Mouse (Mus musculus) embryonic facial prominence, embryonic 12.5 days (tissue): ENCODE data around the gene Pramel4. TPM values are rescaled to one million over a fixed set of nuclear protein-coding genes. Genes with fewer than 3 reads are reported as not detected.
"Not testable (repeated sequence)": the region's sequence is repeated elsewhere in the genome, so short reads cannot be mapped to it uniquely, and the experiment has no call there.

ENCODE experiments used
- ATAC-seq: fragments of 200-750 bp; cut with Nextera tagmentation; 2 replicates; pipeline ENCODE4 v1.8.0; 2017; ENCODE audit not compliant: insufficient number of reproducible peaks, insufficient read depth, low FRiP score, low TSS enrichment
- H3K27ac ChIP-seq: fragments of 300-500 bp; sonication (generic); 2 replicates; pipeline ENCODE4 v1.5.1; 2016; ENCODE audit warnings: mild to moderate bottlenecking
- H3K27me3 ChIP-seq: fragments of 300-500 bp; sonication (generic); 2 replicates; pipeline ENCODE4 v1.6.1; 2016; ENCODE audit warnings: mild to moderate bottlenecking, moderate library complexity
- H3K36me3 ChIP-seq: fragments of 300-500 bp; sonication (generic); 2 replicates; pipeline ENCODE4 v1.6.1; 2016; ENCODE audit warnings: mild to moderate bottlenecking
- H3K4me1 ChIP-seq: fragments of 300-500 bp; sonication (generic); 2 replicates; pipeline ENCODE4 v1.6.1; 2016
- H3K4me2 ChIP-seq: fragments of 300-500 bp; sonication (generic); replicated peaks from 2 replicates; pipeline ENCODE4 v1.6.1; 2016; ENCODE audit warnings: mild to moderate bottlenecking, moderate library complexity
- H3K4me3 ChIP-seq: fragments of 300-500 bp; sonication (generic); 2 replicates; pipeline ENCODE4 v1.5.1; 2016; ENCODE audit warnings: mild to moderate bottlenecking
- H3K9ac ChIP-seq: fragments of 300-500 bp; sonication (generic); 2 replicates; pipeline ENCODE4 v1.6.1; 2016; ENCODE audit warnings: mild to moderate bottlenecking, moderate library complexity
- H3K9me3 ChIP-seq: fragments of 300-500 bp; sonication (generic); 2 replicates; pipeline ENCODE4 v1.6.1; 2016; ENCODE audit warnings: mild to moderate bottlenecking, moderate library complexity
- WGBS: fragments of 180-500 bp; shearing (Covaris S2); methylation state at CpG from one replicate; pipeline ENCODE4 v1.1.7; 2016; 5-methylcytosine and 5-hydroxymethylcytosine counted together
- polyA plus RNA-seq: library from polyadenylated mRNA; unstranded; fragments of >200 nt; fragmentation: Nextera tagmentation; extraction: Ambion mirVana; gene quantifications from 2 replicates; pipeline ENCODE4 v1.2.1, GENCODE M21; 2016

The Pramel4 gene
- polyA plus RNA-seq: not detected in 2 replicates

GRCm38 (mm10) chr4:144058826-144059225 is at the start of gene Pramel4:
Gene Pramel4, plus strand, starts transcription at chr4:144059126.
- ATAC-seq, H3K4me3 ChIP-seq, H3K27ac ChIP-seq, H3K9ac ChIP-seq, H3K36me3 ChIP-seq, H3K4me1 ChIP-seq, H3K27me3 ChIP-seq, H3K9me3 ChIP-seq, H3K4me2 ChIP-seq: not testable (repeated sequence)
- WGBS: 87% methylated on average over 3 of the region's 3 CpGs

GRCm38 (mm10) chr4:144106174-144106573 is 47.2 kb downstream of the Pramel4 start, which contains the start of gene Gm13102:
Gene Gm13102, plus strand, starts transcription at chr4:144106474.
- not testable (repeated sequence) for ATAC-seq, H3K27me3 ChIP-seq, H3K4me2 ChIP-seq, H3K9ac ChIP-seq, H3K27ac ChIP-seq, H3K36me3 ChIP-seq, H3K9me3 ChIP-seq, H3K4me3 ChIP-seq, H3K4me1 ChIP-seq
- 80% methylated on average over 1 of the region's 2 CpGs for WGBS

Other genes starting within 250 kb of the Pramel4 start
- gene Gm13084, start 243.0 kb upstream of the Pramel4 start, polyA plus RNA-seq: not detected in 2 replicates
- not detected in 2 replicates for gene Gm13103, start 212.6 kb upstream of the Pramel4 start, polyA plus RNA-seq
- not detected in 2 replicates for gene Pramef6, start 158.7 kb upstream of the Pramel4 start, polyA plus RNA-seq
- gene Pramef25, start 108.1 kb upstream of the Pramel4 start, polyA plus RNA-seq: not detected in 2 replicates
- not detected in 2 replicates for gene Gm13101, start 92.2 kb upstream of the Pramel4 start, polyA plus RNA-seq
- gene Pramef17, start 64.8 kb upstream of the Pramel4 start, polyA plus RNA-seq: not detected in 2 replicates
- gene Gm13102, start 47.3 kb downstream of the Pramel4 start, polyA plus RNA-seq: not detected in 2 replicates
- not detected in 2 replicates for gene Oog3, start 103.5 kb downstream of the Pramel4 start, polyA plus RNA-seq
- gene Oog2, start 131.6 kb downstream of the Pramel4 start, polyA plus RNA-seq: not detected in 2 replicates
- not detected in 2 replicates for gene C87977, start 154.2 kb downstream of the Pramel4 start, polyA plus RNA-seq
- gene Pramel5, start 221.4 kb downstream of the Pramel4 start, polyA plus RNA-seq: not detected in 2 replicates